Mouse (Mus musculus) stomach, postnatal 0 days (tissue): ENCODE data around the gene C730034F03Rik. TPM values are rescaled to one million over a fixed set of nuclear protein-coding genes. Genes with fewer than 3 reads are reported as not detected.
"Not testable (repeated sequence)": the region's sequence is repeated elsewhere in the genome, so short reads cannot be mapped to it uniquely, and the experiment has no call there.

Experiments
- ATAC-seq: fragments of 200-750 bp; cut with Nextera tagmentation; 2 replicates; pipeline ENCODE4 v1.8.0; 2017; ENCODE audit not compliant: low FRiP score, low TSS enrichment
- DNase-seq: peaks from one replicate; pipeline ENCODE4 v3.0.0-alpha.2; 2016; ENCODE audit warnings: low spot score
- H3K27ac ChIP-seq: fragments of 300-500 bp; sonication (generic); replicated peaks from 2 replicates; pipeline ENCODE4 v1.5.1; 2014; ENCODE audit warnings: mild to moderate bottlenecking, control low read depth
- H3K27me3 ChIP-seq: fragments of 300-500 bp; sonication (generic); 2 replicates; pipeline ENCODE4 v1.6.1; 2014; ENCODE audit warnings: low read length; ENCODE audit not compliant: control insufficient read depth, insufficient read depth
- H3K36me3 ChIP-seq: fragments of 300-500 bp; sonication (generic); 2 replicates; pipeline ENCODE4 v1.6.1; 2014; ENCODE audit warnings: low read length, mixed read lengths; ENCODE audit not compliant: control insufficient read depth, insufficient read depth
- H3K4me1 ChIP-seq: fragments of 300-500 bp; sonication (generic); replicated peaks from 2 replicates; pipeline ENCODE4 v1.6.1; 2014; ENCODE audit warnings: antibody characterized with exemption; ENCODE audit not compliant: control insufficient read depth, insufficient read depth
- H3K4me2 ChIP-seq: fragments of 300-500 bp; sonication (generic); replicated peaks from 2 replicates; pipeline ENCODE4 v1.6.1; 2014; ENCODE audit warnings: low read depth, mild to moderate bottlenecking, control low read depth, moderate library complexity
- H3K4me3 ChIP-seq: fragments of 300-500 bp; sonication (generic); 2 replicates; pipeline ENCODE4 v1.5.1; 2014; ENCODE audit warnings: low read depth, low read length, control low read depth
- H3K9ac ChIP-seq: fragments of 300-500 bp; sonication (generic); 2 replicates; pipeline ENCODE4 v1.6.1; 2014; ENCODE audit warnings: mild to moderate bottlenecking, low read length, control low read depth, mixed read lengths
- H3K9me3 ChIP-seq: fragments of 300-500 bp; sonication (generic); 2 replicates; pipeline ENCODE4 v1.6.1; 2016; ENCODE audit warnings: low read length; ENCODE audit not compliant: control insufficient read depth
- CTCF ChIP-seq: IDR thresholded peaks from 2 replicates; pipeline ENCODE4 v1.5.1; 2016; ENCODE audit warnings: antibody characterized with exemption, low read depth, mild to moderate bottlenecking, moderate library complexity
- EP300 ChIP-seq: optimal IDR thresholded peaks from 2 replicates; pipeline ENCODE3; 2016; ENCODE audit warnings: antibody characterized with exemption
- WGBS: fragments of 180-500 bp; shearing (Covaris S2); extraction: QIAGEN DNeasy Blood & Tissue Kit; methylation state at CpG from one replicate; pipeline ENCODE4 v1.1.7; 2014; 5-methylcytosine and 5-hydroxymethylcytosine counted together
- polyA plus RNA-seq: library from polyadenylated mRNA; unstranded; fragments of >200 nt; fragmentation: Nextera tagmentation; extraction: Ambion mirVana; gene quantifications from 2 replicates; pipeline ENCODE4 v1.2.1, GENCODE M21; 2015

C730034F03Rik gene
- polyA plus RNA-seq, 1 experiment from 2014 or later: 1.3 TPM

GRCm38 (mm10) chr15:89430341-89430740 is 952 bp downstream of the C730034F03Rik start:
- peak overlapping the region; percentile 78 for H3K4me3 ChIP-seq
- peak overlapping the region; percentile 83 for H3K9ac ChIP-seq
- no peak for TF ChIP-seq EP300
- TF ChIP-seq CTCF: peak; percentile 25
- no peaks in the 10 kb centered on the region for H3K27me3 ChIP-seq
- H3K36me3 ChIP-seq: no peaks in the 10 kb centered on the region
- peak overlapping the region; percentile 98 for H3K27ac ChIP-seq
- DNase-seq: no peak
- ATAC-seq: no peak
- no peaks in the 10 kb centered on the region for H3K9me3 ChIP-seq
- H3K4me2 ChIP-seq: peak overlapping the region; percentile 97
- H3K4me1 ChIP-seq: no peaks in the 10 kb centered on the region
- 43% methylated on average over 6 of the region's 6 CpGs for WGBS

GRCm38 (mm10) chr15:89430771-89431170 is 1.4 kb downstream of the C730034F03Rik start:
- H3K4me2 ChIP-seq: not testable (repeated sequence)

GRCm38 (mm10) chr15:89431271-89431670 is 1.9 kb downstream of the C730034F03Rik start:
- H3K27me3 ChIP-seq: no peaks in the 10 kb centered on the region
- no peak for TF ChIP-seq EP300
- TF ChIP-seq CTCF: no peak
- no peaks in the 10 kb centered on the region for H3K36me3 ChIP-seq
- ATAC-seq (no peak), DNase-seq (no peak)
- H3K27ac ChIP-seq: no peak overlapping the region
- H3K9me3 ChIP-seq: no peaks in the 10 kb centered on the region
- no peaks in the 10 kb centered on the region for H3K4me1 ChIP-seq
- WGBS: 89% methylated on average over 3 of the region's 3 CpGs
- H3K4me3 ChIP-seq: no peak overlapping the region
- no peak overlapping the region for H3K9ac ChIP-seq
- no peak overlapping the region for H3K4me2 ChIP-seq

More at GRCm38 (mm10) chr15:89430771-89431170, 1.4 kb downstream of the C730034F03Rik start:
- H3K36me3 ChIP-seq, ATAC-seq, DNase-seq, H3K9me3 ChIP-seq, H3K27me3 ChIP-seq, H3K9ac ChIP-seq, H3K27ac ChIP-seq, H3K4me1 ChIP-seq, H3K4me3 ChIP-seq: not testable (repeated sequence)
- peak; percentile 2 for TF ChIP-seq CTCF
- 85% methylated on average over 5 of the region's 9 CpGs for WGBS

GRCm38 (mm10) chr15:89431806-89432205 is 2.4 kb downstream of the C730034F03Rik start:
- Histone ChIP-seq H3K4me1 (no peaks in the 10 kb centered on the region), H3K36me3 (no peaks in the 10 kb centered on the region), H3K9me3 (no peaks in the 10 kb centered on the region), H3K9ac (no peak overlapping the region), H3K27me3 (no peaks in the 10 kb centered on the region), H3K4me2 (no peak overlapping the region), H3K27ac (no peak overlapping the region), H3K4me3 (no peak overlapping the region)
- no peak for TF ChIP-seq CTCF
- no peak for TF ChIP-seq EP300
- ATAC-seq (no peak), DNase-seq (no peak)
- WGBS: 90% methylated on average over 6 of the region's 6 CpGs

- H3K4me3 ChIP-seq: no peak overlapping the region
- no peaks in the 10 kb centered on the region for H3K4me1 ChIP-seq
- no peaks in the 10 kb centered on the region for H3K27me3 ChIP-seq
- ATAC-seq (no peak), DNase-seq (no peak)
- no peak overlapping the region for H3K4me2 ChIP-seq
- H3K27ac ChIP-seq: no peak overlapping the region
- H3K36me3 ChIP-seq: no peaks in the 10 kb centered on the region
- no peak overlapping the region for H3K9ac ChIP-seq
- TF ChIP-seq EP300: no peak
- H3K9me3 ChIP-seq: no peaks in the 10 kb centered on the region
- 78% methylated on average over 4 of the region's 4 CpGs for WGBS
Observed at GRCm38 (mm10) chr15:89432946-89433345, 3.6 kb downstream of the C730034F03Rik start.

GRCm38 (mm10) chr15:89434136-89434535 is 4.7 kb downstream of the C730034F03Rik start:
- Histone ChIP-seq H3K27me3 (no peaks in the 10 kb centered on the region), H3K9me3 (no peaks in the 10 kb centered on the region), H3K4me2 (no peak overlapping the region), H3K4me3 (no peak overlapping the region), H3K9ac (no peak overlapping the region), H3K36me3 (no peaks in the 10 kb centered on the region), H3K27ac (no peak overlapping the region), H3K4me1 (no peaks in the 10 kb centered on the region)
- 77% methylated on average over 3 of the region's 3 CpGs for WGBS
- ATAC-seq: no peak
- TF ChIP-seq CTCF (no peak), EP300 (no peak)
- no peak for DNase-seq
